Mouse (Mus musculus) G1E-ER4 (cell line): ENCODE results near the gene Prpf40b. TPM values are rescaled to one million over a fixed set of nuclear protein-coding genes. Genes with fewer than 3 reads are reported as not detected.

Source experiments
- GATA1 ChIP-seq: IDR thresholded peaks from one replicate; pipeline ENCODE4 v1.8.0; 2012; ENCODE audit warnings: low read length, inconsistent platforms
- polyA plus RNA-seq: library from polyadenylated mRNA; stranded (reverse); fragments of >175 nt; gene quantifications from 2 replicates; pipeline ENCODE4 v1.2.3, GENCODE M21; 2012

Prpf40b gene
- polyA plus RNA-seq, 1 experiment: 30.9 TPM

GRCm38 (mm10) chr15:99320168-99320674 is 25.3 kb downstream of the Prpf40b start:
- TF ChIP-seq GATA1: no peak

- TF ChIP-seq GATA1: no peak
Observed at GRCm38 (mm10) chr15:99320978-99321377, 26.1 kb downstream of the Prpf40b start.

- TF ChIP-seq GATA1: no peak
Observed at GRCm38 (mm10) chr15:99324151-99324550, 29.3 kb downstream of the Prpf40b start.

- no peak for TF ChIP-seq GATA1
Observed at GRCm38 (mm10) chr15:99325598-99325997, 30.7 kb downstream of the Prpf40b start.

- TF ChIP-seq GATA1: no peak
Observed at GRCm38 (mm10) chr15:99326407-99326806, 31.5 kb downstream of the Prpf40b start.

- no peak for TF ChIP-seq GATA1
Observed at GRCm38 (mm10) chr15:99326959-99327358, 32.1 kb downstream of the Prpf40b start.

- no peak for TF ChIP-seq GATA1
Observed at GRCm38 (mm10) chr15:99328011-99328410, 33.1 kb downstream of the Prpf40b start.

GRCm38 (mm10) chr15:99330324-99330723 is 35.4 kb downstream of the Prpf40b start:
- no peak for TF ChIP-seq GATA1

- TF ChIP-seq GATA1: no peak
Observed at GRCm38 (mm10) chr15:99331341-99331740, 36.5 kb downstream of the Prpf40b start.

GRCm38 (mm10) chr15:99332111-99332510 is 37.2 kb downstream of the Prpf40b start:
- no peak for TF ChIP-seq GATA1

- no peak for TF ChIP-seq GATA1
Observed at GRCm38 (mm10) chr15:99332921-99333675, 38.2 kb downstream of the Prpf40b start.

GRCm38 (mm10) chr15:99333676-99334065 is 38.8 kb downstream of the Prpf40b start:
- no peak for TF ChIP-seq GATA1

- no peak for TF ChIP-seq GATA1
Observed at GRCm38 (mm10) chr15:99334500-99334899, 39.6 kb downstream of the Prpf40b start.

- TF ChIP-seq GATA1: no peak
Observed at GRCm38 (mm10) chr15:99335801-99336320, 41.0 kb downstream of the Prpf40b start.

- no peak for TF ChIP-seq GATA1
Observed at GRCm38 (mm10) chr15:99338916-99339315, 44.0 kb downstream of the Prpf40b start.

GRCm38 (mm10) chr15:99339669-99340068 is 44.8 kb downstream of the Prpf40b start:
- no peak for TF ChIP-seq GATA1

- TF ChIP-seq GATA1: no peak
Observed at GRCm38 (mm10) chr15:99341102-99341501, 46.2 kb downstream of the Prpf40b start.
